Mouse (Mus musculus) CH12.LX (cell line): ENCODE results near the gene Slc12a5. TPM values are rescaled to one million over a fixed set of nuclear protein-coding genes. Genes with fewer than 3 reads are reported as not detected.

Source experiments
- DNase-seq: peaks from one replicate; pipeline ENCODE4 v3.0.0-alpha.2; 2013; ENCODE audit errors: extremely low read depth
- H3K27ac ChIP-seq: 2 replicates; pipeline ENCODE4 v1.5.1; 2012; ENCODE audit warnings: low read depth, mild to moderate bottlenecking, control low read depth, moderate library complexity; ENCODE audit not compliant: insufficient read depth
- H3K27me3 ChIP-seq: replicated peaks from 2 replicates; pipeline ENCODE3; 2012; ENCODE audit warnings: inconsistent platforms
- H3K36me3 ChIP-seq, 2 experiments: replicated peaks in 1 of 2; 2 replicates each; pipeline versions ENCODE3 to v1.6.1; 2012; ENCODE audit warnings: inconsistent platforms in 1 of 2, low read length in 1 of 2, mild to moderate bottlenecking in 1 of 2, mixed read lengths in 1 of 2, moderate library complexity in 1 of 2; ENCODE audit not compliant: control insufficient read depth in 1 of 2, insufficient read depth in 1 of 2
- H3K4me1 ChIP-seq, 2 experiments: 2 replicates each; pipeline ENCODE4 v1.6.1; 2012; ENCODE audit warnings: inconsistent platforms in 1 of 2, moderate library complexity in 1 of 2; ENCODE audit not compliant: insufficient read depth in 2 of 2, control insufficient read depth in 1 of 2
- H3K4me2 ChIP-seq: 2 replicates; pipeline ENCODE4 v1.6.1; 2012; ENCODE audit warnings: low read depth, mild to moderate bottlenecking, control low read depth; ENCODE audit not compliant: poor library complexity, insufficient read depth, severe bottlenecking
- H3K4me3 ChIP-seq, 3 experiments: fragments of 150-350 bp in 1 of 3; sonication (generic) in 1 of 3; replicated peaks in 1 of 3; 2 replicates each; pipeline versions ENCODE3 to v1.5.1; 2011 to 2012; ENCODE audit warnings: low read depth in 2 of 3, low read length in 2 of 3, mild to moderate bottlenecking in 2 of 3, moderate library complexity in 2 of 3, control low read depth in 1 of 3, improper control_type of control experiment in 1 of 3, inconsistent platforms in 1 of 3, mixed read lengths in 1 of 3; ENCODE audit not compliant: poor library complexity in 1 of 3
- H3K79me2 ChIP-seq: replicated peaks from 2 replicates; pipeline ENCODE4 v1.6.1; 2012; ENCODE audit warnings: mild to moderate bottlenecking, moderate library complexity; ENCODE audit not compliant: control insufficient read depth, poor library complexity, insufficient read depth, severe bottlenecking; ENCODE audit errors: extremely low read depth
- H3K9ac ChIP-seq: 2 replicates; pipeline ENCODE4 v1.6.1; 2012; ENCODE audit warnings: low read depth, mild to moderate bottlenecking, control low read depth, moderate library complexity; ENCODE audit not compliant: insufficient read depth
- H3K9me3 ChIP-seq: replicated peaks from 2 replicates; pipeline ENCODE3; 2012; ENCODE audit warnings: low read length, inconsistent platforms, mixed read lengths
- CTCF ChIP-seq, 2 experiments: IDR thresholded peaks in 1 of 2; conservative IDR thresholded peaks in 1 of 2; 2 replicates each; pipeline ENCODE4 v1.5.1; 2011 to 2012; ENCODE audit warnings: low read depth in 2 of 2, low read length in 2 of 2, improper control_type of control experiment in 1 of 2, inconsistent platforms in 1 of 2, mild to moderate bottlenecking in 1 of 2, moderate library complexity in 1 of 2
- E2F4 ChIP-seq: IDR thresholded peaks from 2 replicates; pipeline ENCODE4 v1.6.1; 2011; ENCODE audit warnings: low read depth, low read length, improper control_type of control experiment; ENCODE audit not compliant: insufficient replicate concordance
- ELF1 ChIP-seq: IDR thresholded peaks from 2 replicates; pipeline ENCODE4 v1.6.1; 2014; ENCODE audit warnings: low read depth, mild to moderate bottlenecking, inconsistent platforms, low read length, improper control_type of control experiment
- EP300 ChIP-seq: IDR thresholded peaks from 2 replicates; pipeline ENCODE4 v1.6.1; 2011; ENCODE audit warnings: low read length, improper control_type of control experiment
- GABPA ChIP-seq: IDR thresholded peaks from 2 replicates; pipeline ENCODE4 v1.6.1; 2012; ENCODE audit warnings: low read depth, low read length, improper control_type of control experiment, inconsistent platforms; ENCODE audit not compliant: insufficient replicate concordance
- HCFC1 ChIP-seq: IDR thresholded peaks from 2 replicates; pipeline ENCODE4 v1.6.1; 2012; ENCODE audit warnings: low read depth, mild to moderate bottlenecking, inconsistent platforms, low read length, improper control_type of control experiment
- JUN ChIP-seq: IDR thresholded peaks from 2 replicates; pipeline ENCODE4 v1.6.1; 2011; ENCODE audit warnings: low read depth, mild to moderate bottlenecking, low read length, improper control_type of control experiment, moderate library complexity; ENCODE audit not compliant: insufficient read depth
- MAZ ChIP-seq: IDR thresholded peaks from 2 replicates; pipeline ENCODE4 v1.6.1; 2012; ENCODE audit warnings: low read depth, mild to moderate bottlenecking, inconsistent platforms, low read length, improper control_type of control experiment, moderate library complexity
- MEF2A ChIP-seq: IDR thresholded peaks from 2 replicates; pipeline ENCODE4 v1.6.1; 2014; ENCODE audit warnings: low read depth, mild to moderate bottlenecking, inconsistent platforms, low read length, improper control_type of control experiment, borderline replicate concordance
- NELFE ChIP-seq: IDR thresholded peaks from 2 replicates; pipeline ENCODE4 v1.6.1; 2011; ENCODE audit warnings: low read depth, low read length, improper control_type of control experiment
- NRF1 ChIP-seq: IDR thresholded peaks from 2 replicates; pipeline ENCODE4 v1.6.1; 2014; ENCODE audit warnings: low read depth, mild to moderate bottlenecking, inconsistent platforms, low read length, improper control_type of control experiment, moderate library complexity
- RAD21 ChIP-seq: IDR thresholded peaks from 2 replicates; pipeline ENCODE4 v1.6.1; 2011; ENCODE audit warnings: low read depth, mild to moderate bottlenecking, low read length, improper control_type of control experiment, moderate library complexity
- RCOR1 ChIP-seq: conservative IDR thresholded peaks from 2 replicates; pipeline ENCODE4 v1.6.1; 2012; ENCODE audit warnings: low read depth, mild to moderate bottlenecking, inconsistent platforms, low read length, improper control_type of control experiment
- SIN3A ChIP-seq: IDR thresholded peaks from 2 replicates; pipeline ENCODE4 v1.6.1; 2012; ENCODE audit warnings: low read length, improper control_type of control experiment, inconsistent platforms
- SMC3 ChIP-seq: IDR thresholded peaks from 2 replicates; pipeline ENCODE4 v1.6.1; 2011; ENCODE audit warnings: low read depth, low read length, improper control_type of control experiment
- TBP ChIP-seq: conservative IDR thresholded peaks from 2 replicates; pipeline ENCODE4 v1.6.1; 2011; ENCODE audit warnings: low read depth, low read length, improper control_type of control experiment
- ZC3H11A ChIP-seq: IDR thresholded peaks from 2 replicates; pipeline ENCODE4 v1.6.1; 2012; ENCODE audit warnings: low read depth, mild to moderate bottlenecking, inconsistent platforms, low read length, improper control_type of control experiment
- ZKSCAN1 ChIP-seq: IDR thresholded peaks from 2 replicates; pipeline ENCODE4 v1.6.1; 2012; ENCODE audit warnings: low read depth, inconsistent platforms, low read length, improper control_type of control experiment, borderline replicate concordance
- ZNF384 ChIP-seq: IDR thresholded peaks from 2 replicates; pipeline ENCODE4 v1.6.1; 2012; ENCODE audit warnings: low read depth, low read length, improper control_type of control experiment, inconsistent platforms
- dilution Hi-C: fragments of 300-500 bp; cut with MboI; formaldehyde crosslinking; loops from 2 replicates; pipeline ENCODE4 v1.14.3; 2020; ENCODE audit warnings: low sequenced_read_pairs; ENCODE audit not compliant: extremely low pct_unique_long_range_greater_than_20kb, extremely low pct_ligation_motif_present
- in situ Hi-C: fragments of 300-500 bp; cut with MboI; formaldehyde crosslinking; loops from 3 replicates; pipeline ENCODE4 v1.14.3; 2019; ENCODE audit warnings: low sequenced_read_pairs, low pct_ligation_motif_present, low pct_unique_long_range_greater_than_20kb, mixed read lengths
- polyA plus RNA-seq: library from polyadenylated mRNA; unstranded; fragments of >175 nt; gene quantifications from 2 replicates; pipeline ENCODE4 v1.2.1, GENCODE M21; 2012; ENCODE audit warnings: low read depth; ENCODE audit not compliant: insufficient read length
- total RNA-seq, 2 experiments: library from RNA; depleted of rRNA; stranded (reverse); fragments of 300-350 nt in 1 of 2; fragments of >200 nt in 1 of 2; gene quantifications; 2 replicates each; pipeline ENCODE4 v1.2.3; 2012 to 2014

The Slc12a5 gene
- total and polyA plus RNA-seq, 3 experiments, result 0.05 to 0.83 (median 0.30) TPM

GRCm38 (mm10) chr2:165009161-165009560 is 48.6 kb downstream of the Slc12a5 start:
- H3K9me3 ChIP-seq, result no peaks in the 10 kb centered on the region
- dilution Hi-C loops, result no loop called here
- no peak for TF ChIP-seq ZC3H11A
- no peak for TF ChIP-seq EP300
- TF ChIP-seq SIN3A, result no peak
- TF ChIP-seq MEF2A, result no peak

GRCm38 (mm10) chr2:165009581-165009980 is 49.0 kb downstream of the Slc12a5 start:
- Histone ChIP-seq H3K9me3 (no peaks in the 10 kb centered on the region), H3K27me3 (no peaks in the 10 kb centered on the region), H3K27ac (no peak overlapping the region), H3K4me2 (no peak overlapping the region), H3K4me3 (no peak overlapping the region), H3K4me1 (peaks cover 0 to 4% of the 10 kb centered on the region in 2 experiments; a peak in 1 of 4 replicates), H3K36me3 (peaks cover 58 to 91% of the 10 kb centered on the region in 2 experiments), H3K9ac (no peak overlapping the region), H3K79me2 (no peaks in the 10 kb centered on the region)
- in situ Hi-C loops, result no loop called here
- no peak for DNase-seq
- no peak for TF ChIP-seq E2F4
- TF ChIP-seq ZKSCAN1, result no peak
- TF ChIP-seq NELFE, result no peak
- TF ChIP-seq NRF1, result no peak
- no peak for TF ChIP-seq HCFC1
- no peak for TF ChIP-seq MAZ
- TF ChIP-seq CTCF (conservative IDR thresholded peaks at IDR 0.05 in 1 of 2, IDR thresholded peaks at IDR 0.05 in 1 of 2; ENCODE audit: low read depth in 2 of 2, low read length in 2 of 2), result no peak
- TF ChIP-seq TBP, result no peak
- no peak for TF ChIP-seq RAD21
- no peak for TF ChIP-seq ZNF384
- TF ChIP-seq SMC3, result no peak
- no peak for TF ChIP-seq EP300
- TF ChIP-seq JUN, result no peak
- TF ChIP-seq ELF1, result no peak
- no peak for TF ChIP-seq GABPA
- TF ChIP-seq RCOR1, result no peak
- dilution Hi-C loops, result no loop called here

More at GRCm38 (mm10) chr2:165009161-165009560, 48.6 kb downstream of the Slc12a5 start:
- DNase-seq, result no peak
- Histone ChIP-seq H3K9ac (no peak overlapping the region), H3K4me1 (no peaks in the 10 kb centered on the region), H3K4me2 (no peak overlapping the region), H3K27ac (no peak overlapping the region), H3K36me3 (peaks cover 62 to 91% of the 10 kb centered on the region in 2 experiments), H3K79me2 (no peaks in the 10 kb centered on the region), H3K27me3 (no peaks in the 10 kb centered on the region), H3K4me3 (no peak overlapping the region)
- in situ Hi-C loops, result no loop called here
